Mouse (Mus musculus) testis, adult 2 months (tissue): Measurements from ENCODE around the gene Spr. TPM values are rescaled to one million over a fixed set of nuclear protein-coding genes. Genes with fewer than 3 reads are reported as not detected.

Experiments used
- H3K27ac ChIP-seq: fragments of 200-500 bp; 2 replicates; pipeline ENCODE4 v1.5.1; 2012; ENCODE audit warnings: low read depth, low read length; ENCODE audit not compliant: control insufficient read depth, insufficient read depth
- H3K27me3 ChIP-seq: fragments of 200-500 bp; 2 replicates; pipeline ENCODE4 v1.6.1; 2012; ENCODE audit warnings: mild to moderate bottlenecking, low read length, moderate library complexity; ENCODE audit not compliant: control insufficient read depth, insufficient read depth
- H3K36me3 ChIP-seq: fragments of 200-500 bp; 2 replicates; pipeline ENCODE4 v1.6.1; 2012; ENCODE audit warnings: mild to moderate bottlenecking, low read length; ENCODE audit not compliant: control insufficient read depth, insufficient read depth
- H3K4me1 ChIP-seq: fragments of 200-500 bp; 2 replicates; pipeline ENCODE4 v1.6.1; 2012; ENCODE audit warnings: low read length; ENCODE audit not compliant: control insufficient read depth, insufficient read depth
- H3K4me3 ChIP-seq: fragments of 200-500 bp; 2 replicates; pipeline ENCODE4 v1.5.1; 2012; ENCODE audit warnings: low read depth, mild to moderate bottlenecking, low read length, moderate library complexity, mixed read lengths; ENCODE audit not compliant: control insufficient read depth
- CTCF ChIP-seq: fragments of 200-500 bp; IDR thresholded peaks from 2 replicates; pipeline ENCODE4 v1.5.1; 2012; ENCODE audit warnings: low read depth, mild to moderate bottlenecking, inconsistent platforms, low read length, moderate library complexity; ENCODE audit not compliant: control insufficient read depth, insufficient read depth, insufficient replicate concordance
- POLR2A ChIP-seq: fragments of 200-500 bp; IDR thresholded peaks from 2 replicates; pipeline ENCODE4 v1.6.1; 2012; ENCODE audit warnings: low read depth, mild to moderate bottlenecking, inconsistent platforms, low read length, moderate library complexity; ENCODE audit not compliant: control insufficient read depth
- polyA plus RNA-seq: library from polyadenylated mRNA; depleted of rRNA; stranded (reverse); fragments of >200 nt; gene quantifications from 2 replicates; pipeline ENCODE4 v1.2.3, GENCODE M21; 2012; rRNA removed

The Spr gene
- polyA plus RNA-seq, result 1.8 and 2.3 TPM in 2 replicates

GRCm38 (mm10) chr6:85137217-85138035 lies at the start of gene Spr:
Spr (minus strand) TSS chr6:85137766.
- TF ChIP-seq CTCF (peak; percentile 67; the same call in 1 of the 2 replicates), POLR2A (peak; percentile 77)
- no peaks in the 10 kb centered on the region for H3K36me3 ChIP-seq
- H3K4me3 ChIP-seq, result peak within 1 kb of the TSS; percentile 71
- peak within 1 kb of the TSS; percentile 21; the same call in 1 of the 2 replicates for H3K27ac ChIP-seq
- no peaks in the 10 kb centered on the region for H3K27me3 ChIP-seq
- H3K4me1 ChIP-seq, result peaks cover 2% of the 10 kb centered on the region; the same call in 1 of the 2 replicates

DNA sequence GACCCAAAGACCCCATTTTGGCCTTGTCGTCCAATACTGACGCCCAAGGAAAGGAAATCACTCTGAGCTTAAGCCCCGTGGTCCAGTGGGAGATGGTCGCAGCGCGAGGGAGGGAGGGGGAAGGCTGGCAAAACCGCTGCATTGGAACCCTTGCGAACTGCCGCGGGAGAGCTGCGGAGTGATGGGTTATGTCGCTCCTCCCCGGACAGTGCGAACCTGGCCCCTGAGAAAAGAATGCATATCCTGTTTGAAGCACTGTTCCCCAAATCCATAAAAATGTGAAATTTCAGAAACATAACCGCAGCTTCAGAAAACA lies 49.1 kb upstream of the Spr start:
- H3K36me3 ChIP-seq, result no peaks in the 10 kb centered on the region
- TF ChIP-seq CTCF (no peak), POLR2A (no peak)
- no peak overlapping the region for H3K27ac ChIP-seq
- H3K27me3 ChIP-seq, result peaks cover 15% of the 10 kb centered on the region
- H3K4me3 ChIP-seq, result peak overlapping the region; percentile 11
- H3K4me1 ChIP-seq, result peaks cover 14% of the 10 kb centered on the region

DNA sequence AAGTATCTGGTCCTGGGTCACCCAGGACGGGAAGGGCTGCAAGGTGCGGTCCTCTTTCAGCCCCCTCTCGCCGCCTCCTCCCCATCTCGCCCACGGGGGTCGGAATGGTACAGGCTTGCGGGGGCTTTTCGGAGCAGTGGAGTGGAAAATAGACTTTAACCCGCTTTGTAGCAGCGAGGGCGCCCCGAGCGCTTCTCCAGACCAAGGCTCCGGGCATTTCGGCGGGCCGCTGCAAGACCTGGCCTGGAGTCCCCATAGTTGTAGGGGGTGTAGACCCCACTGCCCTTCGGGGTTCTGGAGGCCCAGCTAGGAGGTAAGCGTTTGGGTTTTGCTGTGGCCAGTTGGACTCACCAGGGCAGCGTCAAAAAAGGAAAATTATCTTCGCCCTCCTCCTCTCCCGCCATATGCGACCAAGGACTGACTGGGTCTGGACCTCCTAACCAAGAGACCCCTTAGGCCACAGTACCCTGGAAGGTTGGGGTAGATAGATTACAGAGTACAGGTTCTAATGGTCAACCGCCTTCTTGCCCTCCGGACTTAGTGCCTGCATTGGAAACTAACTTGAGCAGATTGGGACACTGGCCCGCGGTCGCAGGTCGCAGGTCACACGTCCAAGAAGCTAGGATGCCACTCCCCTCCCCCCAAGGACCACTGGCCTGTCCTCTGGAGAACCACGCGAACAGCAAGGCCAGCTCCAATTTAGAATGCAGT lies 48.6 kb upstream of the Spr start:
- Histone ChIP-seq H3K36me3 (no peaks in the 10 kb centered on the region), H3K27me3 (peaks cover 15% of the 10 kb centered on the region), H3K4me1 (peaks cover 14% of the 10 kb centered on the region), H3K4me3 (peak overlapping the region; percentile 11), H3K27ac (no peak overlapping the region)
- no peak for TF ChIP-seq CTCF
- no peak for TF ChIP-seq POLR2A

GRCm38 (mm10) chr6:85183951-85184350 lies 46.4 kb upstream of the Spr start:
- no peak for TF ChIP-seq CTCF
- TF ChIP-seq POLR2A, result no peak
- no peak overlapping the region for H3K4me3 ChIP-seq
- peaks cover 14% of the 10 kb centered on the region for H3K4me1 ChIP-seq
- no peak overlapping the region for H3K27ac ChIP-seq
- H3K36me3 ChIP-seq, result no peaks in the 10 kb centered on the region
- H3K27me3 ChIP-seq, result peaks cover 10% of the 10 kb centered on the region

GRCm38 (mm10) chr6:85180036-85180435 lies 42.5 kb upstream of the Spr start:
- H3K27ac ChIP-seq, result no peak overlapping the region
- H3K36me3 ChIP-seq, result no peaks in the 10 kb centered on the region
- no peak for TF ChIP-seq POLR2A
- TF ChIP-seq CTCF, result no peak
- H3K27me3 ChIP-seq, result no peaks in the 10 kb centered on the region
- no peak overlapping the region for H3K4me3 ChIP-seq
- H3K4me1 ChIP-seq, result no peaks in the 10 kb centered on the region

GRCm38 (mm10) chr6:85179569-85179968 lies 42.0 kb upstream of the Spr start:
- H3K27ac ChIP-seq, result no peak overlapping the region
- H3K27me3 ChIP-seq, result no peaks in the 10 kb centered on the region
- no peak overlapping the region for H3K4me3 ChIP-seq
- no peaks in the 10 kb centered on the region for H3K4me1 ChIP-seq
- no peaks in the 10 kb centered on the region for H3K36me3 ChIP-seq
- no peak for TF ChIP-seq CTCF
- TF ChIP-seq POLR2A, result no peak

- Histone ChIP-seq H3K4me1 (peaks cover 9% of the 10 kb centered on the region), H3K4me3 (no peak overlapping the region; the same call in 1 of the 2 replicates), H3K27ac (no peak overlapping the region), H3K27me3 (no peaks in the 10 kb centered on the region), H3K36me3 (no peaks in the 10 kb centered on the region)
- TF ChIP-seq POLR2A (no peak), CTCF (no peak)
Measured at GRCm38 (mm10) chr6:85165440-85165921, 27.9 kb upstream of the Spr start.
